Mouse (Mus musculus): ENCODE data around the gene Vwa5b1. TPM values are rescaled to one million over a fixed set of nuclear protein-coding genes. Genes with fewer than 3 reads are reported as not detected.

Gene Vwa5b1
- polyA plus RNA-seq, 1 experiment from 2014 or later, result 0.43 TPM

DNA sequence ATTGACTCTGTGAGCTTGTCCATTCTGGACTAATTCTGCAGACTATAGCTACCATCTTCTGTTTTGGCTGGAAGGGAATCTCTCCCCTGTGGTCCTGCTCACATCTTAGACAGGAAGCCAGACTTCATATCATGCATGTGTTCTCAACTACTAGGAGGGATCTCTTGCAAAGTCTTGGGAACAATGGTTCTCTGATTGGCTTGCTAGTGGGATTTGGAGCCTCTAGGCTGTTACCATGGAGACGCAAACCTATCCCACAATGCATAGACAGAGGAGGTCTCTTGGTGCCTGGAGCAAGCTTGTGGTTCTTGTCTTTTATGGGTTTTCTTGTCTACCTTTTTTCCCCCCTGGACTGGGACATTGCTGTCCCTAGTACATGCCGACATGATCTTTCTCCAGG is 67.4 kb downstream of the Vwa5b1 start:
- Histone ChIP-seq H3K27ac (no peak overlapping the region), H3K9me3 (no peaks in the 10 kb centered on the region), H3K4me3 (no peak overlapping the region), H3K36me3 (replicated peaks) (no peaks in the 10 kb centered on the region), H3K4me1 (peaks cover 38% of the 10 kb centered on the region), H3K27me3 (ENCODE audit: poor library complexity, severe bottlenecking) (no peaks in the 10 kb centered on the region)
- 66% methylated on average over 2 of the region's 2 CpGs for WGBS
- no peak for DNase-seq (ENCODE audit: extremely low spot score, low spot score)

DNA sequence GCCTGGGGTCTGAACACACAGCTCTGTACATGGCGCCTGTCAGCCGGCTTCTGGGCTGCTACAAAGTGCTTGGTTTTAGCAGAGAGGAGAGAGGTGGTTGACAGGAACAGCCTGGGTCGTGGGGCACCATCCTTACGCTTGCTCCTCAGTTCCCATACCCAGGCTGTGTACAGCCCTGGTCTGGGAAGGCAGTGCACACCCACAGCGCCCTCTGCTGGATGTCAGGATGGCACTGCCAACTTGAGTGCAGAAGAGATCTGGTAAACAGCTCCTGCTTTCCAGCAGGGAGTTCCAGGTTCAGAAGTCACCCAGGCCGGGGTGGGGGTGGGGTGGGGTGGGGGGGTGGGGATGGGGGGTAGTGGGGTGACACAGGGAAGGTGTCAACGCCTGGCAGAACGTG is 73.7 kb downstream of the Vwa5b1 start:
- Histone ChIP-seq H3K4me3 (no peak overlapping the region), H3K9me3 (no peaks in the 10 kb centered on the region), H3K27ac (no peak overlapping the region), H3K27me3 (ENCODE audit: poor library complexity, severe bottlenecking) (peaks cover 39% of the 10 kb centered on the region), H3K36me3 (replicated peaks) (no peaks in the 10 kb centered on the region), H3K4me1 (peaks cover 8% of the 10 kb centered on the region)
- peak; percentile 80 for DNase-seq (ENCODE audit: extremely low spot score, low spot score)
- 14% methylated on average over 8 of the region's 8 CpGs for WGBS

DNA sequence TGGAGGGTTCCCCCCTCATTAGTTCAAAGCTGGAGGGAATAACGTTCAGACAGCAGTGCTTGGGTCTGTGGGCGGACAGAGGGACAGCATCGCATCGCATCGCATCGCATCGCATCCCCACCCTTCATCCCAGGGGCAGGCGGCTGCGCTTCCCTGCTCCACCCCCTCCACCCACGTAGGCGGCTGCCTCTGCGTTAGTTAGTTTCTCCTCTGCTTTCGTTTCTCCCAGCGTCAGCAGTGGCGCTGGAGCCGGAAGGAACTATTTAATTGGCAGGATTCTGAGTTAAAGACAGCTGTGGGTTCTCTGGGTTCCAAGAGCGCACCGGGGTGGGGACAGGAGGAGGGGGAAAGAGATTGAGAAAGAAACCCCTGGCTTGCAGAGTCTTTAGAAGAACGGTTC is 80.2 kb downstream of the Vwa5b1 start:
- Histone ChIP-seq H3K27ac (no peak overlapping the region), H3K4me3 (peak overlapping the region; percentile 38), H3K9me3 (no peaks in the 10 kb centered on the region), H3K27me3 (ENCODE audit: poor library complexity, severe bottlenecking) (peaks cover 78% of the 10 kb centered on the region), H3K36me3 (replicated peaks) (no peaks in the 10 kb centered on the region), H3K4me1 (peaks cover 42% of the 10 kb centered on the region)
- 1% methylated on average over 19 of the region's 19 CpGs for WGBS
- no peak for DNase-seq (ENCODE audit: extremely low spot score, low spot score)

- Histone ChIP-seq H3K27me3 (ENCODE audit: poor library complexity, severe bottlenecking) (peaks cover 73% of the 10 kb centered on the region), H3K4me1 (peaks cover 42% of the 10 kb centered on the region), H3K27ac (no peak overlapping the region), H3K4me3 (peak overlapping the region; percentile 38), H3K9me3 (no peaks in the 10 kb centered on the region), H3K36me3 (replicated peaks) (no peaks in the 10 kb centered on the region)
- no peak for DNase-seq (ENCODE audit: extremely low spot score, low spot score)
- 3% methylated on average over 14 of the region's 14 CpGs for WGBS
Measured at GRCm38 (mm10) chr4:138554934-138555333, 80.8 kb downstream of the Vwa5b1 start.

DNA sequence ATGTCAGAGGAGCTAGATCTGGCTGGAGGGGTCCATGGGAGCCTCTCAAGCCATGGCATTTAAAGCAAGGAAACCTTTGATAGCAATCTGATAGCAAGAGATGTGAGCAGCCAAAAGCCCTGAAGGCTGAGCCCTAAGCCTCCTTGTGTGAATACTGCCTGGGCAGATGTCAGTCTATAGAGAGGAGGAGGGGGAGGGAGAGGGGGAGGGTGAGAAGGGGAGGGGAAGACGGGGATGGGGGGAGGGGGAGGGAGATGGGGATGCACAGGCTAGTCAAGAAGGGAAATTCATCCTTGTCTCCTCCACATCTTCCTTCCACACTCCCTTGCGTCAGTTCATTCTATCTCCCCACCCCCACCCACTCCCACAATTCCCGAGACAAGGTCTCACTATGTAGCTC is 81.4 kb downstream of the Vwa5b1 start:
- Histone ChIP-seq H3K27me3 (ENCODE audit: poor library complexity, severe bottlenecking) (peaks cover 71% of the 10 kb centered on the region), H3K4me3 (no peak overlapping the region), H3K27ac (no peak overlapping the region), H3K36me3 (replicated peaks) (no peaks in the 10 kb centered on the region), H3K9me3 (no peaks in the 10 kb centered on the region), H3K4me1 (peaks cover 42% of the 10 kb centered on the region)
- 6% methylated on average over 3 of the region's 3 CpGs for WGBS
- DNase-seq (ENCODE audit: extremely low spot score, low spot score), result no peak

DNA sequence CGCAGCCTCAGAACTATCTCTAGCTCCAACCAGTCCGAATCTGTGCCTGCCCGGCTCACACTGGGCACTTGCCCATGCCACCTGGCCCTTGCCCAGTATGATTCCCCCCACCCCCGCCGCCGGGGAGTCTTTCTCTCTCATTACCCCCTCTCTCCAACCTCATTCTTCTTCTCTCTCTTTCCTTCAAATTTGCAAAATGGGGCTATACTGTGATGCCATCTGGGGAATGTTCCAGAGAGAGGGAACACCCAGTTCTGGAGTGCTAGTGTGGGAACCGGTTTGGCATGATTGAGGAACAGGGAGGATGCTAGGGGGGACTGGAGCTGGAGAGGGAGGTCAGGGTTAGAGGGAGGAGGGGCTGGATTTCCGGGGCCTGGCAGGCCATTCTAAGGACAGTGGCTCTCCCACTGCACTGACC is 82.2 kb downstream of the Vwa5b1 start:
- H3K27me3 ChIP-seq (ENCODE audit: poor library complexity, severe bottlenecking), result peaks cover 65% of the 10 kb centered on the region
- H3K36me3 ChIP-seq (replicated peaks), result no peaks in the 10 kb centered on the region

GRCm38 (mm10) chr4:138553116-138553515 is 82.6 kb downstream of the Vwa5b1 start:
- Histone ChIP-seq H3K36me3 (replicated peaks) (no peaks in the 10 kb centered on the region), H3K9me3 (no peaks in the 10 kb centered on the region), H3K27me3 (ENCODE audit: poor library complexity, severe bottlenecking) (peaks cover 65% of the 10 kb centered on the region), H3K27ac (no peak overlapping the region), H3K4me1 (peaks cover 42% of the 10 kb centered on the region), H3K4me3 (no peak overlapping the region)
- 78% methylated on average over 1 of the region's 1 CpGs for WGBS
- no peak for DNase-seq (ENCODE audit: extremely low spot score, low spot score)

More for the DNA sequence above, 82.2 kb downstream of the Vwa5b1 start:
- no peak overlapping the region for H3K4me3 ChIP-seq
- DNase-seq (ENCODE audit: extremely low spot score, low spot score), result no peak
- H3K4me1 ChIP-seq, result peaks cover 42% of the 10 kb centered on the region
- WGBS, result 68% methylated on average over 8 of the region's 8 CpGs
- H3K9me3 ChIP-seq, result no peaks in the 10 kb centered on the region
- no peak overlapping the region for H3K27ac ChIP-seq

GRCm38 (mm10) chr4:138551601-138552000 is 84.1 kb downstream of the Vwa5b1 start:
- no peak overlapping the region for H3K4me3 ChIP-seq
- H3K36me3 ChIP-seq (replicated peaks), result no peaks in the 10 kb centered on the region
- DNase-seq (ENCODE audit: extremely low spot score, low spot score), result no peak
- no peak overlapping the region for H3K27ac ChIP-seq
- peaks cover 57% of the 10 kb centered on the region for H3K27me3 ChIP-seq (ENCODE audit: poor library complexity, severe bottlenecking)
- H3K4me1 ChIP-seq, result peaks cover 50% of the 10 kb centered on the region
- no peaks in the 10 kb centered on the region for H3K9me3 ChIP-seq
- 89% methylated on average over 5 of the region's 5 CpGs for WGBS

GRCm38 (mm10) chr4:138550557-138550956 is 85.1 kb downstream of the Vwa5b1 start:
- no peak overlapping the region for H3K27ac ChIP-seq
- WGBS, result 62% methylated on average over 5 of the region's 5 CpGs
- H3K36me3 ChIP-seq (replicated peaks), result no peaks in the 10 kb centered on the region
- H3K4me3 ChIP-seq, result no peak overlapping the region
- peaks cover 44% of the 10 kb centered on the region for H3K4me1 ChIP-seq
- DNase-seq (ENCODE audit: extremely low spot score, low spot score), result no peak
- no peaks in the 10 kb centered on the region for H3K9me3 ChIP-seq
- H3K27me3 ChIP-seq (ENCODE audit: poor library complexity, severe bottlenecking), result peaks cover 46% of the 10 kb centered on the region

GRCm38 (mm10) chr4:138548960-138549359 is 86.7 kb downstream of the Vwa5b1 start:
- no peak overlapping the region for H3K27ac ChIP-seq
- H3K36me3 ChIP-seq (replicated peaks), result no peaks in the 10 kb centered on the region
- peaks cover 30% of the 10 kb centered on the region for H3K27me3 ChIP-seq (ENCODE audit: poor library complexity, severe bottlenecking)
- WGBS, result 84% methylated on average over 4 of the region's 4 CpGs
- DNase-seq (ENCODE audit: extremely low spot score, low spot score), result no peak
- H3K4me1 ChIP-seq, result peaks cover 28% of the 10 kb centered on the region
- H3K4me3 ChIP-seq, result no peak overlapping the region
- no peaks in the 10 kb centered on the region for H3K9me3 ChIP-seq

DNA sequence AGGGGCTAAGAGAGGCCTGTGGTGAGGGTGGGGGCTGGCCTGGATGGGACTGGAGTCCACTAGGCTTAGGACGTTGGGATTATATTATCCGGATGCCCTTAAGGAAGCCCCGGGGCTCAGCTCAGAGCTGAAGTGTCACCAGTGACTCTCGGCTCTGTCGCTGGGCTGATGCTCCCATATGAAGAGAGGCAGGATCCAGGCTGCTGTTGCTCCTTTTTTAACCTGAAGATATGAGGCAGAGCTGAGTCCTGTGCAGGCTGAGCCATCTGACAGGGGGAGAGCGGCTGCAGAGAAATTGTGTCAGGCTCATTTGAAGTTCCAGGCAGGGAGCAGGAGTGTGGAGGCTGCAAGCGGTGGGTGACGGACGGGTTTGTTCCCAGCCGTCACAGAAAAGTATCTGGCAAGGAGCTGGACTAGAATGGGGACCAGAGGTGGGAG is 87.5 kb downstream of the Vwa5b1 start:
- no peaks in the 10 kb centered on the region for H3K9me3 ChIP-seq
- peaks cover 23% of the 10 kb centered on the region for H3K4me1 ChIP-seq
- H3K27me3 ChIP-seq (ENCODE audit: poor library complexity, severe bottlenecking), result peaks cover 22% of the 10 kb centered on the region
- WGBS, result 13% methylated on average over 10 of the region's 10 CpGs
- no peak overlapping the region for H3K4me3 ChIP-seq
- no peaks in the 10 kb centered on the region for H3K36me3 ChIP-seq (replicated peaks)
- no peak overlapping the region for H3K27ac ChIP-seq
- no peak for DNase-seq (ENCODE audit: extremely low spot score, low spot score)

- DNase-seq (ENCODE audit: extremely low spot score, low spot score), result no peak
- H3K27ac ChIP-seq, result no peak overlapping the region
- 24% methylated on average over 10 of the region's 10 CpGs for WGBS
Measured at GRCm38 (mm10) chr4:138547556-138547955, 88.1 kb downstream of the Vwa5b1 start.

GRCm38 (mm10) chr4:138547041-138547440 is 88.6 kb downstream of the Vwa5b1 start:
- H3K4me3 ChIP-seq, result no peak overlapping the region
- H3K27me3 ChIP-seq (ENCODE audit: poor library complexity, severe bottlenecking), result peaks cover 12% of the 10 kb centered on the region

More at GRCm38 (mm10) chr4:138547556-138547955, 88.1 kb downstream of the Vwa5b1 start:
- Histone ChIP-seq H3K9me3 (no peaks in the 10 kb centered on the region), H3K36me3 (replicated peaks) (no peaks in the 10 kb centered on the region), H3K4me1 (peaks cover 20% of the 10 kb centered on the region), H3K4me3 (no peak overlapping the region), H3K27me3 (ENCODE audit: poor library complexity, severe bottlenecking) (peaks cover 16% of the 10 kb centered on the region)

GRCm38 (mm10) chr4:138546241-138546640 is 89.4 kb downstream of the Vwa5b1 start:
- Histone ChIP-seq H3K4me1 (peaks cover 20% of the 10 kb centered on the region), H3K4me3 (no peak overlapping the region), H3K27ac (no peak overlapping the region), H3K27me3 (ENCODE audit: poor library complexity, severe bottlenecking) (peaks cover 12% of the 10 kb centered on the region), H3K9me3 (no peaks in the 10 kb centered on the region), H3K36me3 (replicated peaks) (no peaks in the 10 kb centered on the region)
- 84% methylated on average over 11 of the region's 11 CpGs for WGBS
- no peak for DNase-seq (ENCODE audit: extremely low spot score, low spot score)

More at GRCm38 (mm10) chr4:138547041-138547440, 88.6 kb downstream of the Vwa5b1 start:
- no peaks in the 10 kb centered on the region for H3K36me3 ChIP-seq (replicated peaks)
- 63% methylated on average over 6 of the region's 6 CpGs for WGBS
- no peaks in the 10 kb centered on the region for H3K9me3 ChIP-seq
- peak; percentile 29 for DNase-seq (ENCODE audit: extremely low spot score, low spot score)
- peaks cover 20% of the 10 kb centered on the region for H3K4me1 ChIP-seq
- no peak overlapping the region for H3K27ac ChIP-seq

Data from forebrain, embryonic 10.5 days (tissue).